9 mouse cellular contexts compared by ENCODE assay signal in the genomic region with DNA sequence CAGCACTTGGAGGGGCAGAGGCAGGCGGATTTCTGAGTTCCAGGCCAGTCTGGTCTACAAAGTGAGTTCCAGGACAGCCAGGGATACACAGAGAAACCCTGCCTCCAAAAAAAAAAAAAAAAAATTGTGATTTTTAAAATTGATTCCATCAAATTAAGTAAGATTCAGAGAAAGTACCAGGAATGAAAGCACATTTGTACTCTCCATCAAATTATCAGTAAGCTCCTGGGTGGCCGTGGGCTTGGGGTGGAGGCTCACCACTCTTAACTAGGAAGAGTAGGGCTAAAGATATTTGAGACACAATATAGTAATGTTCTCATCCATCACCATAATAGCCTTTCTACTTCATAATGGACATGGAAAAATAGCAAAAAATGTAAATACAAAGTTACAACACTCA. TPM values are rescaled to one million over a fixed set of nuclear protein-coding genes. Genes with fewer than 3 reads are reported as not detected.
A peak's percentile ranks its signal among the peaks of the same experiment; 100 is the strongest.
DNase-seq lines count a peak whose midpoint lies in the region; ATAC-seq and TF ChIP-seq lines count a peak whose summit lies in the region.
"Had no signal": no experiment of that assay in that cellular context is flagged by ENCODE, and none has a peak within 500 bp of the region (broad histone marks: within the 10 kb centered on the region; RNA-seq: fewer than 3 reads in every experiment).

No protein-coding gene starts in this region.

- no peak overlapping the region for H3K27ac ChIP-seq in cerebellum, adult 2 months (ENCODE audit: insufficient read depth, low read length)
- no peak overlapping the region for H3K27ac ChIP-seq in left cerebral cortex, adult 2 months
- H3K27ac ChIP-seq in forebrain, embryonic 16.5 days (ENCODE audit: low read length) = no peak overlapping the region
- no peak overlapping the region for H3K27ac ChIP-seq in midbrain, embryonic 13.5 days
- no peak overlapping the region for H3K27ac ChIP-seq in kidney, embryonic 14.5 days (ENCODE audit: low read depth, low read length)

- no peak for ATAC-seq in forebrain, embryonic 16.5 days
- no peak for ATAC-seq in midbrain, embryonic 13.5 days
- ATAC-seq in kidney, embryonic 14.5 days (ENCODE audit: low FRiP score, low TSS enrichment) = no peak
- ATAC-seq: intestine, postnatal 0 days had no signal

- no peak for TF ChIP-seq CTCF in cerebellum, adult 2 months (IDR thresholded peaks at IDR 0.05; ENCODE audit: borderline replicate concordance, insufficient read depth, low read depth, low read length)
- no peak for TF ChIP-seq CTCF in left cerebral cortex, adult 2 months (IDR thresholded peaks at IDR 0.05)

- intact Hi-C loops in left cerebral cortex, adult 2 months (cut with DNase I) = loop anchor here (5.0 kb wide), 1 partner anchor 111 kb away; a partner anchor contains a TSS

- no peaks in the 10 kb centered on the region for H3K36me3 ChIP-seq in forebrain, embryonic 16.5 days (ENCODE audit: control insufficient read depth, insufficient read depth)
- no peaks in the 10 kb centered on the region for H3K36me3 ChIP-seq in midbrain, embryonic 13.5 days
- no peaks in the 10 kb centered on the region for H3K36me3 ChIP-seq in kidney, embryonic 14.5 days (ENCODE audit: control insufficient read depth, insufficient read depth, low read length)

- H3K4me2 ChIP-seq in forebrain, embryonic 16.5 days (ENCODE audit: low read length) = peak overlapping the region; percentile 42
- peak overlapping the region; percentile 41 for H3K4me2 ChIP-seq in midbrain, embryonic 13.5 days (replicated peaks)
- H3K4me2 ChIP-seq in kidney, embryonic 14.5 days (replicated peaks; ENCODE audit: low read depth, low read length) = no peak overlapping the region; the same call in 1 of the 2 replicates

- no peaks in the 10 kb centered on the region for H3K9me3 ChIP-seq in forebrain, embryonic 16.5 days (ENCODE audit: control insufficient read depth, low read length)
- H3K9me3 ChIP-seq in midbrain, embryonic 13.5 days = no peaks in the 10 kb centered on the region
- no peaks in the 10 kb centered on the region for H3K9me3 ChIP-seq in kidney, embryonic 14.5 days (ENCODE audit: control insufficient read depth, low read length)

- DNase-seq in cerebellum, adult 2 months = no peak
- no peak for DNase-seq in cerebellum, adult 11-12 months
- no peak for DNase-seq in left cerebral cortex, adult 2 months (ENCODE audit: extremely low spot score in 1 of 2, low spot score in 2 of 2)
- no peak for DNase-seq in left cerebral cortex, adult 18-20 months (ENCODE audit: low spot score in 2 of 2)
- DNase-seq in T-cell, adult 2 months (ENCODE audit: low spot score) = no peak

- no peak for TF ChIP-seq POLR2A in cerebellum, adult 2 months (IDR thresholded peaks at IDR 0.05; ENCODE audit: borderline replicate concordance, insufficient read depth, low read length)

- peak overlapping the region; percentile 51 for H3K4me3 ChIP-seq in cerebellum, adult 2 months (replicated peaks; ENCODE audit: insufficient read depth, low read depth, low read length)
- peak overlapping the region; percentile 95; the same call in 1 of the 2 replicates for H3K4me3 ChIP-seq in left cerebral cortex, adult 2 months
- no peak overlapping the region for H3K4me3 ChIP-seq in forebrain, embryonic 16.5 days (replicated peaks; ENCODE audit: low read length)
- peak overlapping the region; percentile 13; the same call in 1 of the 2 replicates for H3K4me3 ChIP-seq in midbrain, embryonic 13.5 days (replicated peaks)
- H3K4me3 ChIP-seq in kidney, embryonic 14.5 days (ENCODE audit: low read length) = no peak overlapping the region

- H3K4me1 ChIP-seq in cerebellum, adult 2 months (ENCODE audit: control insufficient read depth, insufficient read depth, low read length) = peaks cover 2% of the 10 kb centered on the region
- peaks cover 28% of the 10 kb centered on the region for H3K4me1 ChIP-seq in forebrain, embryonic 16.5 days (replicated peaks; ENCODE audit: control insufficient read depth, insufficient read depth, low read length)
- peaks cover 41% of the 10 kb centered on the region for H3K4me1 ChIP-seq in midbrain, embryonic 13.5 days (replicated peaks)
- H3K4me1 ChIP-seq in kidney, embryonic 14.5 days (ENCODE audit: control insufficient read depth, insufficient read depth, low read length) = peaks cover 9% of the 10 kb centered on the region; the same call in 1 of the 2 replicates

- no peaks in the 10 kb centered on the region for H3K27me3 ChIP-seq in cerebellum, adult 2 months (ENCODE audit: control insufficient read depth, insufficient read depth, low read length)
- no peaks in the 10 kb centered on the region for H3K27me3 ChIP-seq in forebrain, embryonic 16.5 days (replicated peaks; ENCODE audit: control insufficient read depth, insufficient read depth, low read length)
- no peaks in the 10 kb centered on the region for H3K27me3 ChIP-seq in midbrain, embryonic 13.5 days
- no peaks in the 10 kb centered on the region for H3K27me3 ChIP-seq in kidney, embryonic 14.5 days (ENCODE audit: control insufficient read depth, insufficient read depth, low read length)

- no peak overlapping the region for H3K9ac ChIP-seq in forebrain, embryonic 16.5 days (replicated peaks; ENCODE audit: low read depth, low read length)
- no peak overlapping the region for H3K9ac ChIP-seq in midbrain, embryonic 13.5 days (replicated peaks)
- no peak overlapping the region for H3K9ac ChIP-seq in kidney, embryonic 14.5 days (ENCODE audit: low read depth, low read length)

- 13% methylated on average over 2 of the region's 2 CpGs for WGBS in cerebellum, adult 2 months
- WGBS in forebrain, embryonic 16.5 days = 72% methylated on average over 2 of the region's 2 CpGs
- 68% methylated on average over 2 of the region's 2 CpGs for WGBS in midbrain, embryonic 13.5 days
- WGBS in kidney, embryonic 14.5 days = 75% methylated on average over 2 of the region's 2 CpGs

RNA-seq across cellular contexts. Expression of a gene that starts 3.3 kb away (rescaled TPM):
- 185 and 190 TPM in 2 replicates for polyA plus RNA-seq in cerebellum, adult 2 months (2012; rRNA removed)
- total RNA-seq in left cerebral cortex, adult 2 months (2021) = 100 to 1,000 TPM; 372 to 402 TPM
- total RNA-seq in left cerebral cortex, adult 18-20 months (2021) = 100 to 1,000 TPM; 393 to 415 TPM
- polyA plus RNA-seq in forebrain, embryonic 16.5 days (2015; fragmentation: Nextera tagmentation; extraction: Ambion mirVana) = 48.9 and 51.2 TPM in 2 replicates
- 59.6 and 66.9 TPM in 2 replicates for polyA plus RNA-seq in midbrain, embryonic 13.5 days (2015; fragmentation: Nextera tagmentation; extraction: Ambion mirVana)
- polyA plus RNA-seq in kidney, embryonic 14.5 days (2014; fragmentation: Nextera tagmentation; extraction: Ambion mirVana) = 63.6 and 74.1 TPM in 2 replicates

RNA-seq across cellular contexts. Expression of a gene that starts 49.5 kb away (rescaled TPM):
- polyA plus RNA-seq in cerebellum, adult 2 months (2012; rRNA removed) = 17.6 and 18.5 TPM in 2 replicates
- 10 to 100 TPM; 26.0 to 27.2 TPM for total RNA-seq in left cerebral cortex, adult 2 months (2021)
- total RNA-seq in left cerebral cortex, adult 18-20 months (2021) = 10 to 100 TPM; 30.4 to 33.5 TPM
- polyA plus RNA-seq in forebrain, embryonic 16.5 days (2015; fragmentation: Nextera tagmentation; extraction: Ambion mirVana) = 57.5 and 58.7 TPM in 2 replicates
- polyA plus RNA-seq in midbrain, embryonic 13.5 days (2015; fragmentation: Nextera tagmentation; extraction: Ambion mirVana) = 55.2 and 56.4 TPM in 2 replicates
- polyA plus RNA-seq in kidney, embryonic 14.5 days (2014; fragmentation: Nextera tagmentation; extraction: Ambion mirVana) = 34.6 and 42.0 TPM in 2 replicates

Comparison
In these comparisons a context has a peak if more than half of its experiments do, and no peak if none do; other contexts are left out.
1. H3K4me3 ChIP-seq: peak in cerebellum, adult 2 months (single experiment), left cerebral cortex, adult 2 months (single experiment) and midbrain, embryonic 13.5 days (single experiment); none in forebrain, embryonic 16.5 days (single experiment) and kidney, embryonic 14.5 days (single experiment).